Mouse (Mus musculus) ovary, adult 18-20 months (tissue): ENCODE data around the gene Gprasp2.
"Not testable (repeated sequence)": the region's sequence is repeated elsewhere in the genome, so short reads cannot be mapped to it uniquely, and the experiment has no call there.

ENCODE experiments used
- DNase-seq: peaks from one replicate; pipeline ENCODE4 v3.0.0; 2022; ENCODE audit warnings: low spot score, mixed read lengths

The Gprasp2 gene

DNA sequence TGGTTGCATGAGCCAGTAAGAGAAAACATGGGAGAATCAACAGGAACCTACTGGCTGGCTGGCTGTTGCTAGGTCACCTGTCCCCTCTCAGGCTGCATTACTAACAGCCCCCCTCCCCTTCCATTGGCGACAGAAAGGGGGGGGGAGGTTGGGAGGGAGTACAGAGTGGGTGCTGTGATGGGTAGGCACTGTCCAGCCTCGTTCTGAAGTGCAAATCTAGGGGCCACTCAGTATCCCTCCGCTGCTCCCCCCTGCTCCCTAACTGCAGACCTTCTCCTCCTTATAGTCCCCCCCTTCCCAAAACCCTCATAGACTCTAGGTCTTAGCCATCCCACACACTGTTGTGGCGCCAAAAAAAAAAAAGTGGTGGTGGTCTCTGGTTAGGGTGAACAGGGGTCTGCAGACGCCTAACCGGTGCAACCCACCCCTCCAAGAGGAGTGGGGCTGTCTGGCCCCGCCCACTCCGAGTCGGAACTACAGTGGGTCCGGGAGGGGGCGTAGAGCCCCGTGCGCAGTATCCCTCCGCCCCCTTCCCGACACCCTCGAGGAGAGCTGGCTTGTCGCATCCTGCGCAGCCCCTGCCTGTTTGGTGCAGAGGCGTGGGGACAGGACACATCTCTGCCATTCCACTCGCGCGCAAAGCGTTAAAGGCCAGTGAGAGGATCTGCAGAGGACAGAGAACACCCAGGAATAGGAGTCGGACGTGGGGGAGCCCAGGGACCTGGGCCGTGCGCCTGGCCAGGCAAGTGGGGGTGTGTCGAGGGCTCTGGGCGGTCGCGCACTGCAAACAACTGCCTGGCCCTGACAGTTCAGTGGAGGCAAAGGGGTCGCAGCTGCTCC is at the start of gene Gprasp2:
Gene Gprasp2, plus strand, starts transcription at position 514 of the 840 bp plus-strand sequence.
- DNase-seq = peak; percentile 32

DNA sequence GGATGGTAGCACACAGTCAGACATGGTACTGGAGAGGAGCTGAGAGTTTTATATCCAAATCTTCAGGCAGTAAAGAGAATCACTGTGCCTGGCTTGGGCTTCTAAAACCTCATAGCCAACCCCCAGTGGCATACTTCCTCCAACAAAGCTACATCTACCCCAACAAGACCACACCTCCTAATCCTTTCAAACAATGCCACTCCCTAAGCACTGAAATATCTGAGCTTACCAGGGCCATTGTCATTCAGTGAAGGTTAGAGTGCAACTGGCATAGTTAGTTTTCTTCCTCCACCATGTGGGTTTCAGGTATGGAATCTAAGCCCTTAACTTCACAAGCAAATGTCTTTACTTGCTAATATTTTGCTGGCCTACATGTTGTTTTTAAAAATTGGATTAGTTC is 47.3 kb upstream of the Gprasp2 start:
- DNase-seq = no peak

DNA sequence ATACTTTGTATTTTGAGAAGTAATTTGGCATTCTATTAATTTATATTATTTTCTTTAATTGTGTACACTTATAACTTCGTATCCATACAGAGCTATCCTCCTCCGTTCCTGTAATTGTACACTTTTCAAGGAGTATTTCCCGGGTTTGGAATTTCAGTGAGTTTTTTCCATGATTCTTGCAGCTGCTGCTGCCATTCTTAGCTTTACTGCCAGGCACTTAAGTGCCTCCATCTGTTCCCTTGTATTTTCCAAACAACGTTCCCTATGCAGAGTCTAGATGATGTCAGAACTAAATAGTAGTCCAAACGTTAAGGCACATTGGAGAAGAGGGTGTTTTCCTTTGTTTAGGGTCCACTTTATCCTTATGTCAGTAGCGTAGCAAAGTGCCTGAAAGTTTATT is 46.5 kb upstream of the Gprasp2 start:
- DNase-seq = no peak

DNA sequence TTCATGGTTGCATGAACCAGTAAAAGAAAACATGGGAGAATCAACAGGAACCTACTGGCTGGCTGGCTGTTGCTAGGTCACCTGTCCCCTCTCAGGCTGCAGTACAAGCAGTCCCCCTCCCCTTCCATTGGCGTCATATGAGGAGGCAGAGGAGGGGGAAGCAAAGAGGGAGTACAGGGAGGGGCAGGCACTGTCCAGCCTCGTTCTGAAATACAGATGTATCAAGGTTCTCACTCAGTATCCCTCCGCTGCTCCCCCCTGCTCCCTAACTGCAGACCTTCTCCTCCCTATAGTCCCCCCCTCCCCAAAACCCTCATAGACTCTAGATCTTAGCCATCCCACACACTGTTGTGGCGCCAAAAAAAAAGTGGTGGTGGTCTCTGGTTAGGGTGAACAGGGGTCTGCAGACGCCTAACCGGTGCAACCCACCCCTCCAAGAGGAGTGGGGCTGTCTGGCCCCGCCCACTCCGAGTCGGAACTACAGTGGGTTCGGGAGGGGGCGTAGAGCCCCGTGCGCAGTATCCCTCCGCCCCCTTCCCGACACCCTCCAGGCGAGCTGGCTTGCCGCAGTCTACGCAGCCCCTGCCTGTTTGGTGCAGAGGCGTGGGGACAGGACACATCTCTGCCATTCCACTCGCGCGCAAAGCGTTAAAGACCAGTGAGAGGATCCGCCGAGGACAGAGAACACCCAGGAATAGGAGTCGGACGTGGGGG is 43.1 kb upstream of the Gprasp2 start:
- DNase-seq = peak; percentile 50

DNA sequence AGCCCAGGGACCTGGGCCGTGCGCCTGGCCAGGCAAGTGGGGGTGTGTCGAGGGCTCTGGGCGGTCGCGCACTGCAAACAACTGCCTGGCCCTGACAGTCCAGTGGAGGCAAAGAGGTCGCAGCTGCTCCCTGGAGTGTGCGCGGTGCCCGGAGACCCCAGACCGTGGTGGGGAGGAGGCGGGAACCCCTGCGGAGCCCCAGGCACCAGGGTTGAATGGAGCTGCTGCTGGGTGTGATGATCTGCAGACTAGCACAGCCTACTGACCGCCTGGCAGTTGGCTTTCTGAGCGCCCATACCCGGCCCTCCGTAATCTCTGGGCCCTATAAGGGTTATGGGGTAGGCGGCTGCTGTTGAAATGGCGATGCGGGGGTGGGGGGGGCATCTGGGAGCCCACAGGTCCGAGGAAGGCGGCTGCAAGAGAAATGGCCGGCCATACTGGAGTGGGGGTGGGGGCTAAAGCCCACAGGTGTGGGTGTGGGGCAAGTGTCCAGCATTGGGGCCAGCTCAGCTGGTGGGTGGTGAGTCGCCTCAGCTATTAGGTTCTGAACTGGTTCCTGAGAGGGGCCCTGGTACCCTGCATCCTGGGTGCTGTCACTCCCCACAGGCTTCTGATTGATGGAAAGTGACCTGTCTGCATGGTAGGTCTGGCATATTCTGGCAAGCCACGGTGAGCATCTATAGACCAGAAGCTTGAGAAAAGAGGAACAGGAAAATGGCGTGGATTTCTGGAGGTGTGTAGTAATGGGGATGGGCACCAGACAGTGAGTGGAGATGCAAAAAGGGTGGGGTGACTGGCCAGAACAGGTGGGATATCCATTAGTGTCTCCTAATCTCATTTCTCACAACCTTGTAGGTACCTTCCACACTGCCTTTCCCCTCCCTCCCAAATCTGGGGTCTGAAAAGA is 42.3 kb upstream of the Gprasp2 start:
- not testable (repeated sequence) for DNase-seq

DNA sequence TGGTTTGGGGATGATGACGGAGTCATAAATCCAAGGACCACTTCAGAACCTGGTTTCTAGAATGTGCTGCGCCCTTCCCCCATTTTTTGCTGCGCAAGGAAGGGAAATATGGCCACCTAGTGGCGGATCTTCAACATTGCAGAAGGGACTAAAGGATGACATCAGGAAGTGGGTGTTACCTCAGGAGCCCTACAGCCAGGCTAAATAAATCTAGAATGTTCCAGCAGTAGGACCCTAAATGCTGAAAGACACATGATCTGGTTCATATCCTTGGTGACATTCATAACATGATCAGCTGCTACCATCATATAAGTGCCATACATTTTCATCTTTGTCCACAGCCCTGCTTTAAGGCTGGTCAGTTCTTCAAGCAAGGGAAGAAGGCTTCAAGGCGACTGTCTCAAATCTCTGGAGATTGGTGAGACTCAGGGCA is 41.6 kb upstream of the Gprasp2 start, which contains the start of gene Bhlhb9:
Gene Bhlhb9, plus strand, starts transcription at position 383 of the 433 bp plus-strand sequence.
- peak; percentile 26 for DNase-seq

DNA sequence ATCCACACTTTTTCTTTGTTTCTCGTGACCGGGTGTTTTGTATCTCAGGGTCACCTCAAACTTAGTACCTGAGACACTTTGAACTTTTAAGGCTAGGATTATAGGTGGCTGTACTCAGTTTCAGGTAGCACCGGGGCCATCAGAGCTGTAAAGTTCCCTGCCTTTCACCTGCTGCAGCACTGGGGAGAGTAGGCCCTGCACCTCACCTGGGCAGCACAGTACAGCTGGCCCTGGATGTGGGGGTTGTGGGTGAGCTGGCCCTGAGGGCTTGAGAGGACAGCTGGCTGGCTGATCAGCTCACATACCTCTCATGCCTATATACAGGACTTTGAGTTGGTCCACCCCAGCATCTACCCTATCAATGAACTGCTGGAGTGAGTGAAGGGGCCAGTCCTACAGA is 34.7 kb upstream of the Gprasp2 start:
- DNase-seq = no peak

DNA sequence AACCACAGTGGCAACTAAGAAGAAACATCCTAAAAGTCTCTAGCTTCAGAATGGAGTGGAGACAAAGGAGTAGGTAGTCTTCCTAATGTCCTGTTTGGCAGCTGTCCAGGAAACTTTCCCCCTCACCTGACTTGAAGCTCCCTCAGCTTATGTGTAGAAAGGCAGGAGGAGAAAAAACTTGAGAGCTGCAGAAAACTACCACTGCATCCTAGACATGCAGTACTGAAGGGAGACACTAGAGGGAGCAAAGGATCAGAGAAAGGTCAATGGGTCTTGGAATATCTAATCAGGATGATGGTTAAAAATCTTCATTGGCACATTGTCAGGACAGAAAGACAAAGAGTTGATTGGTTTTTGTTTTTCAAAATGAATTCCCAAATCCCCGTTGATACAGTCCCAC is 33.1 kb upstream of the Gprasp2 start:
- no peak for DNase-seq

DNA sequence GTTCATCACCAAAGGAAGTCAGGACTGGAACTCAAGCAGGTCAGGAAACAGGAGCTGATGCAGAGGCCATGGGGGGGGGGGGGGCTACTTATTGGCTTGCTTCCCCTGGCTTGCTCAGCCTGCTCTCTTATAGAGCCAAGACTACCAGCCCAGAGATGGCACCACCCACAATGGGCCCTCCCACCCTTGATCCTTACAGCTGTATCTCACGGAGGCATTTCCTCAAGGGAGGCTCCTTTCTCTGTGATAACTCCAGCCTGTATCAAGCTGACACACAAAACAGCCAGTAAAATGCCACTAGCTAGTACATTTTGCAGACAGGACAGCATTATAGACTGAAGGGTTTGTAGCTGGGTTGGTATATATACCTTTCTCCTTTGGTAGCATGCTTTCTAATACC is 2.9 kb upstream of the Gprasp2 start:
- DNase-seq = not testable (repeated sequence)

DNA sequence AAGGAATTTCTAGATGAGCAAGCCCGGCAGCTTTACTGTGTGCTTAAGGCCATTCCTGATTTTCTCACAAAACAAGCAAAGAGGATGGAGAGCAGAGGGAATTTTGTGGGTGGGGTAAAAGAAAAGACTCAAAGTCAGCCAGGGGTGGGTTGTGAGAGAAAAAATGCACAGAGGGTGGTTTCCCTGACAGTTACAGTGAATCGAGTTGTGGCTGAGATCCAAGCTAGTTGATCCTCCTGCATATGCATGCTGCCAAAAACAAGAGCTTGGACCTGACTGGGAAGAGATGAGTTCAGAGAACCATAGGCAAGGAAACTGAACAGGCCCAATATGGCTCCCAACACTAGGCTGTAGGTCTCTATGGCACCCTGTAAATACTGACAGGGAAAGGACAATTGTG is 938 bp upstream of the Gprasp2 start:
- no peak for DNase-seq

DNA sequence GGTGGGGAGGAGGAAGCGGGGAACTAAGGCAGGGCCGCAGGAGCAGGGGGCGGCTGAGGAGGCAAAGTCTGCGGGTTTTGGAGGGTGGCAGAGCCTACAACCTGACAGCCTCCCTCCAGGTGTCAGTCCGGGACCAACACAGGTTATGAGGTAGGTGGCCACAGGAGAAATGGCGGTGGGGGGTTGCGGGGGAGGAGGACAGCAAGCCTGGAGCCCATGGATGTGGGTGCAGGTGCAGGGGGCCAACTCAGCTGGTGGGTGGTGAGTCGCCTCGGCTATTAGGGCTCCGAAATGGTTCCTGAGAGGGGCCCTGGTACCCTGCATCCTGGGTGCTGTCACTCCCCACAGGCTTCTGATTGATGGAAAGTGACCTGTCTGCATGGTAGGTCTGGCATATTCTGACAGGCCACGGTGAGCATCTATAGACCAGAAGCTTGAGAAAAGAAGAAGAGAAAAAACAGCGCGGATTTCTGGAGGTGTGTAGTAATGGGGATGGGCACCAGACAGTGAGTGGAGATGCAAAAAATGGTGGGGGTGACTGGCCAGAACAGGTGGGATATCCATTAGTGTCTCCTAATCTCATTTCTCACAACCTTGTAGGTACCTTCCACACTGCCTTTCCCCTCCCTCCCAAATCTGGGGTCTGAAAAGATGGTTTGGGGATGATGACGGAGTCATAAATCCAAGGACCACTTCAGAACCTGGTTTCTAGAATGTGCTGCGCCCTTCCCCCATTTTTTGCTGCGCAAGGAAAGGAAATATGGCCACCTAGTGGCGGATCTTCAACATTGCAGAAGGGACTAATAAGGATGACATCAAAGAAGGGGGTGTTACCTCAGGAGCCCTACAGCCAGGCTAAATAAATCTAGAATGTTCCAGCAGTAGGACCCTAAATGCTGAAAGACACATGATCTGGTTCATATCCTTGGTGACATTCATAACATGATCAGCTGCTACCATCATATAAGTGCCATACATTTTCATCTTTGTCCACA is 860 bp downstream of the Gprasp2 start:
- not testable (repeated sequence) for DNase-seq

DNA sequence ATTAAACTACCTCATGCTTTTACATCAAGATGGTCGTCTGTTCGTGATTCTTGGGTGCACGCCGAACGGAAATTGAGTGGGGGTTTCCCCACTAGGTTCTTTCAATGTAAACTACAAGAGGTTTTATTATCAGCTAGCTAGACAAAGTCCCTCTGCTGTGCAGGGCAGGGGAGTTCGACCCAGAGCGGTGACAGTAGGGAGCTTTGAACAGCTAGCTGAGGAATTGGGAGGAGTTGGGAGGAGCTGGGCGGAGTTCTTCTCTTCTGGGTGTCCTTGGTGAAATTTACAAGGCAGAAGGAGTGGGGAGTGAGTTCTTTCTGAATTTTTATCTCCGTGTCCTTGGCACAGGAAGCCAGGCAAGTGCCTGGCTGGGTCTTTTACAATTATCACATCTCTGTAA is 28.0 kb downstream of the Gprasp2 start:
- not testable (repeated sequence) for DNase-seq

DNA sequence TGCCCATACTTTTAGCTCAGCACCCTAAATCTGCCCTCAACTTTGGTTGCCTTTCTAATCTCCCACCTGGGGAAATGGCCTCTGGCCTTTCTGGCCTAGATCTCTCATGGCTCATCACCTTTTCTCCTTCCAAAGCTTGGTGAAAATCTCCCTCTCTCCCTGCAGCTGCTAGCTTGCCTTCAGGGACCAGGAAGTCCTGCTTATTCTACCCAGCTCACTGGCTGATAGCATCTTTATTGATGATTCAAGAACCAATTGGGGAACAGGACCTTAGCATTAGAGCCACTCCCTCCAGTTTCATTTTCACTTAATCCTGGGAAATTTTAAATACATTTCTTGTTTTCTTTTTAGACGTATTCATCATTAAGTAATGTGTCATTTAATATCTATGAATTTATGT is 37.8 kb downstream of the Gprasp2 start:
- DNase-seq = no peak

DNA sequence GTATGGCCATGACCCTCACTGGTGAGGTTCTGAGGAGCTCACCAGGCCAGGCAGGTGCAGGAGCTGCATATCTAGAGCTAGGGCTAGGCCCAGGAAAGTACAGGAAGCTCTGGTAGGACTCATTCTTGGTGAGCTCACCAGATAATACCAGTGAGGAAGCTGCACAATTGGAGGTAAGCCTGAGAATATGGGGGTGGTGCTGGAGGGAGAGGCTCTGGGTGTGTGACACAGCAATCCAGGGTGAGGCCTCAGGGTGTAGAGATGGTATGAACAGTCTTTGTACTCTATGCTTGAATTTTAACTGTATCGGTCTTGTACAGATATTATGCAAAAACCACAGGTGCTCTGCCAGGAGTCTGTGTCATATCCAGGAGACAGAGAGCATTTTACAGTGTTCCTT is 40.8 kb downstream of the Gprasp2 start:
- no peak for DNase-seq

DNA sequence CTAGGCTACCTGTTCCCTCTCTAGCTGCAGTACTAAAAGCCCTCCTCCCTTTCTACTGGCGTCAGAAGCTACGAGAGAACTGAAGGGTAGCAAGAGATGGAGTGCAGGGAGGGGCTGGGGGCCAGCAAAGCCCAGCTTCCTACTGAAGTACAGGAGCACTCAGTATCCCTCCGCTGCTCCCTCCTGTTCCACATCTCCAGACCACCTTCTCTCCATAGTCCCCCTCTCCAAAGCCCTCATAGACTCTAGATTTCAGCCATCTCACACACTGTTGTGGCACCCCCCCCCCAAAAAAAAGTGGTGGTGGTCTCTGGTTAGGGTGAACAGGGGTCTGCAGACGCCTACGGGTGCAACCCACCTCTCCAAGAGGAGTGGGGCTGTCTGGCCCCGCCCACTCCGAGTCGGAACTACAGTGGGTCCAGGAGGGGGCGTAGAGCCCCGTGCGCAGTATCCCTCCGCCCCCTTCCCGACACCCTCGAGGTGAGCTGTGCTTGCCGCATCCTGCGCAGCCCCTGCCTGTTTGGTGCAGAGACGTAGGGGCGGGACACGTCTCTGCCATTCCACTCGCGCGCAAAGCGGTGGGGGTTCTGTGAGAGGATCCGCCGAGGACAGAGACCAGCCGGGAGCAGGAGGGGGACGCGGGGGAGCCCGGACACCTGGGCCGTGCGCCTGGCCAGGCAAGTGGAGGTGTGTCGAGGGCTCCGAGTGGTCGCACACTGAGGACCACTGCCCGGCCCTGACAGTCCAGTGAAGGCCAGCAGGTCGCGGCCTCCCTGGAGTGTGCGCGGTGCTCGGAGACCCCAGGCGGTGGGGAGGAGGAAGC is 46.8 kb downstream of the Gprasp2 start:
- DNase-seq = peak; percentile 82

DNA sequence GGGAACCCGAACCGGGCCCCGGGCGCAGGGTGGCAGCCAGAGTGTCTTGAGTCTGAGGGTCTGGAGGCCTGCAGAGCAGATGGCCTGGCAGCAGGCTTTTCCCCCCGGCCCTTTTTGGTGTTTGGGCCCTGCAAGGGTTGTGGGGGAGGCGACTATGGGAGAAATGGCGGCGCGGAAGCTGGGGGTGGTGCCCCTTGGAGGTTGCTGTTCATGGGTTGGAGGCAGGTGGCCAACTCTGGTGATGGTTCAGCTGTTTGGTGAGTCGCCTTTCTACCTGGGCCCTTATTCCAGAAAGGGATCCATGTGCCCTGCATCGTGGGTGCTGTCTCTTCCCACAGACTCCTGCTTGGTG is 47.4 kb downstream of the Gprasp2 start:
- DNase-seq = no peak
